Mouse (Mus musculus) small intestine, adult 2 months (tissue): Measurements from ENCODE around the gene Asap2.

Experiments used
- CTCF ChIP-seq: fragments of 200-500 bp; IDR thresholded peaks from 2 replicates; pipeline ENCODE4 v1.5.1; 2012; ENCODE audit warnings: low read depth, mild to moderate bottlenecking, control low read depth, inconsistent platforms, low read length, moderate library complexity, mixed read lengths; ENCODE audit not compliant: insufficient replicate concordance, insufficient read length; ENCODE audit errors: extremely low read depth
- POLR2A ChIP-seq: fragments of 200-500 bp; IDR thresholded peaks from 2 replicates; pipeline ENCODE4 v1.6.1; 2012; ENCODE audit warnings: low read depth, mild to moderate bottlenecking, control low read depth, inconsistent platforms, low read length, moderate library complexity

DNA sequence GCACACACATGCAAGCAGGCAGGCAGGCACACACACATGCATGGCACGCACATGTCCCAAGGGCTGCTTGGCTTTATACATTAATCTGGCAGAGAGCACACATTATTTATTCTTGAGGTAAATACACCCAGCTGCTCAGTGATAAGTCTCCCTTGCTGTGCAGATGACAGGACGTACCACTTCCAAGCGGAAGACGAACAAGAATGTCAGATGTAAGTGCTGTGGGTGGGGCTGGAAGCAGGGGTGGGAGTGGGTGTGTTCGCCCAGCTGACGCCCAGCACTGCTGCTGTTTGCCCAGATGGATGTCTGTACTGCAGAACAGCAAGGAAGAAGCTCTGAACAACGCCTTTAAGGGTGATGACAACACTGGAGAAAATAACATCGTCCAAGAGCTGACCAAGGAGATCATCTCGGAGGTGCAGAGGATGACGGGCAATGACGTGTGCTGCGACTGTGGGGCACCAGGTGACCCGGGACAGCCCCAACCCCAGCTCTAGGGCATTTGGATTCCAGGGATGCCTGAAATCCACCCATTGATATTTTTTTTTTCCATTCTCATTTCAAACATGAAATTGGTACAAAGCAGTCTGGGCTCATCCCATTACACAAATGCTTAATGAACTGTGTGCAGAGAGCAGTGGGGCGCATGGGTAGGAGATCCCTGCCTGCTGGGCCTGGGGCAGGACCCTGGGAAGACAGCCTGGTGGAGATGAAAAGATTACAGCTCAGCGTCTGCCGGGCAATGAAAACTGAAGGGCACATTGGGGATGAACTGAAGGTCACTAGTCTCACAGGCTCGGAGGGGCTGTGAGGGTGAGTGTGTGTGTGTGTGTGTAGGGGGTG, 239.0 kb downstream of the Asap2 start:
- no peak for TF ChIP-seq CTCF
- TF ChIP-seq POLR2A: no peak
